In the genomic region with DNA sequence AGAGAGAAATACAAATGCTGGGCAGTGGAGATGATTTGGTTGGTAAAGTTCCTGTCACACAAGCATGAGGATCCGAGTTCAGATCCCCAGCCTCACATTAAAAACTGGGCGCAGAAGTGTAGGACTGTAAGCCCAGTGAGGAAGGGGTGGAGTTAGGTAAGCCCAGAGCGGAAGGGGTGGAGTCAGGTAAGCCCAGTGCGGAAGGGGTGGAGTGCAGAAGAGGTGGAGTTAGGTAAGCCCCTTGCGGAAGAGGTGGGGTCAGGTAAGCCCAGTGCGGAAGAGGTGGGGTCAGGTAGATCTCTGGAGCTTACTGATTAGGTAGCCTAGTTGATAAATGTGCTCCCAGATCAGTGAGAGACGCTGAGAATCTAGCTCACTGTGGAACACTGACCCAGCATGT, we compare ENCODE assay signal across 25 mouse cellular contexts.
DNase-seq lines count a peak whose midpoint lies in the region; ATAC-seq lines count a peak whose summit lies in the region.
"Had no signal": no experiment of that assay in that cellular context is flagged by ENCODE, and none has a peak within 500 bp of the region (broad histone marks: within the 10 kb centered on the region; RNA-seq: fewer than 3 reads in every experiment).

No protein-coding gene starts in this region.

- no peaks in the 10 kb centered on the region for H3K27me3 ChIP-seq in heart, embryonic 10.5 days (ENCODE audit: insufficient read depth, poor library complexity, severe bottlenecking)
- H3K27me3 ChIP-seq in lung, embryonic 15.5 days: no peaks in the 10 kb centered on the region
- no peaks in the 10 kb centered on the region for H3K27me3 ChIP-seq in liver, embryonic 12.5 days (replicated peaks)
- no peaks in the 10 kb centered on the region for H3K27me3 ChIP-seq in forebrain, embryonic 16.5 days (replicated peaks; ENCODE audit: control insufficient read depth, insufficient read depth, low read length)
- H3K27me3 ChIP-seq: forebrain, embryonic 12.5 days; heart, embryonic 12.5 days; midbrain, embryonic 15.5 days; neural tube, embryonic 13.5 days; stomach, embryonic 15.5 days had no signal

- peaks cover 65% of the 10 kb centered on the region for H3K4me1 ChIP-seq in heart, embryonic 10.5 days
- no peaks in the 10 kb centered on the region for H3K4me1 ChIP-seq in lung, embryonic 15.5 days
- H3K4me1 ChIP-seq in liver, embryonic 12.5 days: peaks cover 88% of the 10 kb centered on the region
- peaks cover 8% of the 10 kb centered on the region for H3K4me1 ChIP-seq in forebrain, embryonic 16.5 days (replicated peaks; ENCODE audit: control insufficient read depth, insufficient read depth, low read length)
- H3K4me1 ChIP-seq: midbrain, embryonic 15.5 days; neural tube, embryonic 13.5 days had no signal

- H3K36me3 ChIP-seq in heart, embryonic 10.5 days: no peaks in the 10 kb centered on the region
- no peaks in the 10 kb centered on the region for H3K36me3 ChIP-seq in lung, embryonic 15.5 days
- H3K36me3 ChIP-seq in liver, embryonic 12.5 days: no peaks in the 10 kb centered on the region
- H3K36me3 ChIP-seq in forebrain, embryonic 16.5 days (ENCODE audit: control insufficient read depth, insufficient read depth): no peaks in the 10 kb centered on the region
- H3K36me3 ChIP-seq: forebrain, embryonic 12.5 days; heart, embryonic 12.5 days; midbrain, embryonic 15.5 days; neural tube, embryonic 13.5 days; stomach, embryonic 15.5 days had no signal

- H3K9ac ChIP-seq in lung, embryonic 15.5 days: no peak overlapping the region
- H3K9ac ChIP-seq in liver, embryonic 12.5 days: no peak overlapping the region
- H3K9ac ChIP-seq in forebrain, embryonic 16.5 days (replicated peaks; ENCODE audit: low read depth, low read length): no peak overlapping the region
- H3K9ac ChIP-seq: forebrain, embryonic 12.5 days; heart, embryonic 12.5 days; hindbrain, embryonic 14.5 days; lung, embryonic 14.5 days; midbrain, embryonic 15.5 days; neural tube, embryonic 13.5 days; stomach, embryonic 15.5 days had no signal

- WGBS in heart, embryonic 10.5 days: 89% methylated on average over 7 of the region's 7 CpGs
- 85% methylated on average over 7 of the region's 7 CpGs for WGBS in lung, embryonic 15.5 days
- 58% methylated on average over 7 of the region's 7 CpGs for WGBS in liver, embryonic 12.5 days (ENCODE audit: insufficient replicate concordance)
- WGBS in forebrain, embryonic 16.5 days: 92% methylated on average over 7 of the region's 7 CpGs

- peak; percentile 62; the same call in 1 of the 2 replicates for ATAC-seq in lung, embryonic 15.5 days (ENCODE audit: borderline replicate concordance, extremely low read depth, low FRiP score, low TSS enrichment)
- ATAC-seq in liver, embryonic 12.5 days: peak; percentile 63
- ATAC-seq in forebrain, embryonic 16.5 days: no peak
- ATAC-seq: inflammation-experienced regulatory T-cells, adult 6 months; midbrain, embryonic 15.5 days had no signal

- no peak for DNase-seq in heart, embryonic 10.5 days (ENCODE audit: low spot score)
- DNase-seq in heart, adult 18-20 months: no peak
- DNase-seq in lung, adult 18-20 months: no peak
- DNase-seq in right cerebral cortex, postnatal 4 days: no peak
- DNase-seq: adrenal gland, postnatal 25 days; cerebellum, adult 8-10 months; gastrocnemius, adult 2 months; kidney, adult 2 months; lung, embryonic 14.5 days; lung, postnatal 36 days; retina, postnatal 1 day; right cerebral cortex, postnatal 25 days; thymus, postnatal 25 days had no signal

- 0 out of 2 replicates have a peak overlapping the region, but pooled peaks have one; percentile 82 for H3K27ac ChIP-seq in heart, embryonic 10.5 days
- no peak overlapping the region for H3K27ac ChIP-seq in lung, embryonic 15.5 days
- H3K27ac ChIP-seq in liver, embryonic 12.5 days: peak overlapping the region; percentile 73
- no peak overlapping the region for H3K27ac ChIP-seq in forebrain, embryonic 16.5 days (ENCODE audit: low read length)
- H3K27ac ChIP-seq: forebrain, embryonic 12.5 days; gastrocnemius, adult 2 months; hindbrain, embryonic 14.5 days; kidney, postnatal 0 days; midbrain, embryonic 15.5 days; neural tube, embryonic 13.5 days; stomach, embryonic 15.5 days had no signal

- H3K9me3 ChIP-seq in heart, embryonic 10.5 days: no peaks in the 10 kb centered on the region
- no peaks in the 10 kb centered on the region for H3K9me3 ChIP-seq in lung, embryonic 15.5 days
- peaks cover 1% of the 10 kb centered on the region for H3K9me3 ChIP-seq in liver, embryonic 12.5 days (replicated peaks)
- H3K9me3 ChIP-seq in forebrain, embryonic 16.5 days (ENCODE audit: control insufficient read depth, low read length): no peaks in the 10 kb centered on the region; the same call in 1 of the 2 replicates
- H3K9me3 ChIP-seq: forebrain, embryonic 12.5 days; midbrain, embryonic 15.5 days; neural tube, embryonic 13.5 days; stomach, embryonic 15.5 days had no signal

- H3K4me2 ChIP-seq in lung, embryonic 15.5 days: no peak overlapping the region
- H3K4me2 ChIP-seq in liver, embryonic 12.5 days: peak overlapping the region; percentile 16; the same call in 1 of the 2 replicates
- no peak overlapping the region for H3K4me2 ChIP-seq in forebrain, embryonic 16.5 days (ENCODE audit: low read length)
- H3K4me2 ChIP-seq: forebrain, embryonic 12.5 days; heart, embryonic 12.5 days; hindbrain, embryonic 14.5 days; lung, embryonic 14.5 days; midbrain, embryonic 15.5 days; neural tube, embryonic 13.5 days; stomach, embryonic 15.5 days had no signal

- H3K4me3 ChIP-seq in heart, embryonic 10.5 days: no peak overlapping the region
- no peak overlapping the region for H3K4me3 ChIP-seq in lung, embryonic 15.5 days
- no peak overlapping the region for H3K4me3 ChIP-seq in liver, embryonic 12.5 days
- H3K4me3 ChIP-seq in forebrain, embryonic 16.5 days (replicated peaks; ENCODE audit: low read length): no peak overlapping the region
- H3K4me3 ChIP-seq: forebrain, embryonic 12.5 days; gastrocnemius, adult 2 months; heart, embryonic 12.5 days; midbrain, embryonic 15.5 days; myocyte; neural tube, embryonic 13.5 days; stomach, embryonic 15.5 days had no signal

Comparison
In these comparisons a context has a peak if more than half of its experiments do, and no peak if none do; other contexts are left out.
1. H3K27ac ChIP-seq: peak in heart, embryonic 10.5 days (single experiment) and liver, embryonic 12.5 days (single experiment); none in lung, embryonic 15.5 days (single experiment) and forebrain, embryonic 16.5 days (single experiment).